Mouse (Mus musculus) embryonic facial prominence, embryonic 12.5 days (tissue): ENCODE data around the gene Map2k5. TPM values are rescaled to one million over a fixed set of nuclear protein-coding genes. Genes with fewer than 3 reads are reported as not detected.

Experiments used
- ATAC-seq: fragments of 200-750 bp; cut with Nextera tagmentation; 2 replicates; pipeline ENCODE4 v1.8.0; 2017; ENCODE audit not compliant: insufficient number of reproducible peaks, insufficient read depth, low FRiP score, low TSS enrichment
- H3K27ac ChIP-seq: fragments of 300-500 bp; sonication (generic); 2 replicates; pipeline ENCODE4 v1.5.1; 2016; ENCODE audit warnings: mild to moderate bottlenecking
- H3K27me3 ChIP-seq: fragments of 300-500 bp; sonication (generic); 2 replicates; pipeline ENCODE4 v1.6.1; 2016; ENCODE audit warnings: mild to moderate bottlenecking, moderate library complexity
- H3K36me3 ChIP-seq: fragments of 300-500 bp; sonication (generic); 2 replicates; pipeline ENCODE4 v1.6.1; 2016; ENCODE audit warnings: mild to moderate bottlenecking
- H3K4me1 ChIP-seq: fragments of 300-500 bp; sonication (generic); 2 replicates; pipeline ENCODE4 v1.6.1; 2016
- H3K4me2 ChIP-seq: fragments of 300-500 bp; sonication (generic); replicated peaks from 2 replicates; pipeline ENCODE4 v1.6.1; 2016; ENCODE audit warnings: mild to moderate bottlenecking, moderate library complexity
- H3K4me3 ChIP-seq: fragments of 300-500 bp; sonication (generic); 2 replicates; pipeline ENCODE4 v1.5.1; 2016; ENCODE audit warnings: mild to moderate bottlenecking
- H3K9ac ChIP-seq: fragments of 300-500 bp; sonication (generic); 2 replicates; pipeline ENCODE4 v1.6.1; 2016; ENCODE audit warnings: mild to moderate bottlenecking, moderate library complexity
- H3K9me3 ChIP-seq: fragments of 300-500 bp; sonication (generic); 2 replicates; pipeline ENCODE4 v1.6.1; 2016; ENCODE audit warnings: mild to moderate bottlenecking, moderate library complexity
- WGBS: fragments of 180-500 bp; shearing (Covaris S2); methylation state at CpG from one replicate; pipeline ENCODE4 v1.1.7; 2016; 5-methylcytosine and 5-hydroxymethylcytosine counted together
- polyA plus RNA-seq: library from polyadenylated mRNA; unstranded; fragments of >200 nt; fragmentation: Nextera tagmentation; extraction: Ambion mirVana; gene quantifications from 2 replicates; pipeline ENCODE4 v1.2.1, GENCODE M21; 2016

The Map2k5 gene
- polyA plus RNA-seq, 1 experiment from 2014 or later = 43.7 TPM

GRCm38 (mm10) chr9:63298656-63299055 lies 79.0 kb downstream of the Map2k5 start:
- no peaks in the 10 kb centered on the region for H3K27me3 ChIP-seq

GRCm38 (mm10) chr9:63295551-63295958 lies 82.1 kb downstream of the Map2k5 start:
- H3K9ac ChIP-seq = no peak overlapping the region
- no peak overlapping the region for H3K4me2 ChIP-seq
- WGBS = 57% methylated on average over 7 of the region's 7 CpGs
- no peaks in the 10 kb centered on the region for H3K9me3 ChIP-seq
- no peak overlapping the region for H3K4me3 ChIP-seq
- no peak overlapping the region for H3K27ac ChIP-seq
- peaks cover 19% of the 10 kb centered on the region for H3K4me1 ChIP-seq
- H3K27me3 ChIP-seq = no peaks in the 10 kb centered on the region
- no peak for ATAC-seq
- H3K36me3 ChIP-seq = peaks cover 17% of the 10 kb centered on the region

More at GRCm38 (mm10) chr9:63298656-63299055, 79.0 kb downstream of the Map2k5 start:
- no peaks in the 10 kb centered on the region for H3K9me3 ChIP-seq
- H3K36me3 ChIP-seq = 0 out of 2 replicates have a peak, but pooled peaks cover 15% of the 10 kb centered on the region
- no peak overlapping the region for H3K4me2 ChIP-seq
- H3K4me1 ChIP-seq = peaks cover 19% of the 10 kb centered on the region
- no peak overlapping the region for H3K27ac ChIP-seq
- ATAC-seq = no peak
- no peak overlapping the region for H3K9ac ChIP-seq
- WGBS = 89% methylated on average over 3 of the region's 3 CpGs
- H3K4me3 ChIP-seq = no peak overlapping the region

GRCm38 (mm10) chr9:63294846-63295245 lies 82.9 kb downstream of the Map2k5 start:
- Histone ChIP-seq H3K9me3 (no peaks in the 10 kb centered on the region), H3K9ac (no peak overlapping the region), H3K27me3 (no peaks in the 10 kb centered on the region), H3K4me3 (no peak overlapping the region), H3K27ac (no peak overlapping the region), H3K36me3 (peaks cover 12% of the 10 kb centered on the region), H3K4me1 (peaks cover 19% of the 10 kb centered on the region), H3K4me2 (no peak overlapping the region)
- WGBS = 86% methylated on average over 6 of the region's 6 CpGs
- no peak for ATAC-seq

GRCm38 (mm10) chr9:63293781-63294480 lies 83.8 kb downstream of the Map2k5 start:
- Histone ChIP-seq H3K36me3 (peaks cover 20% of the 10 kb centered on the region), H3K9ac (no peak overlapping the region), H3K4me3 (no peak overlapping the region), H3K9me3 (no peaks in the 10 kb centered on the region), H3K4me1 (peaks cover 19% of the 10 kb centered on the region), H3K27ac (no peak overlapping the region), H3K27me3 (no peaks in the 10 kb centered on the region), H3K4me2 (no peak overlapping the region)
- ATAC-seq = no peak
- WGBS = 48% methylated on average over 13 of the region's 13 CpGs

GRCm38 (mm10) chr9:63288676-63289075 lies 89.0 kb downstream of the Map2k5 start:
- Histone ChIP-seq H3K9ac (no peak overlapping the region), H3K27me3 (no peaks in the 10 kb centered on the region), H3K4me3 (no peak overlapping the region), H3K4me1 (no peaks in the 10 kb centered on the region), H3K36me3 (peaks cover 22% of the 10 kb centered on the region), H3K27ac (no peak overlapping the region), H3K4me2 (no peak overlapping the region), H3K9me3 (no peaks in the 10 kb centered on the region)
- ATAC-seq = no peak
- 91% methylated on average over 4 of the region's 4 CpGs for WGBS

- Histone ChIP-seq H3K9me3 (no peaks in the 10 kb centered on the region), H3K4me1 (no peaks in the 10 kb centered on the region), H3K27me3 (no peaks in the 10 kb centered on the region), H3K4me3 (no peak overlapping the region), H3K36me3 (peaks cover 22% of the 10 kb centered on the region), H3K4me2 (no peak overlapping the region), H3K9ac (no peak overlapping the region), H3K27ac (no peak overlapping the region)
- no peak for ATAC-seq
- WGBS = 87% methylated on average over 9 of the region's 9 CpGs
Observed at GRCm38 (mm10) chr9:63284392-63284791, 93.3 kb downstream of the Map2k5 start.

- H3K36me3 ChIP-seq = peaks cover 12% of the 10 kb centered on the region; the same call in 1 of the 2 replicates
- H3K27me3 ChIP-seq = no peaks in the 10 kb centered on the region
- WGBS = 94% methylated on average over 7 of the region's 7 CpGs
- H3K27ac ChIP-seq = no peak overlapping the region
- no peaks in the 10 kb centered on the region for H3K4me1 ChIP-seq
- no peaks in the 10 kb centered on the region for H3K9me3 ChIP-seq
- no peak for ATAC-seq
- no peak overlapping the region for H3K4me3 ChIP-seq
- H3K4me2 ChIP-seq = no peak overlapping the region
- H3K9ac ChIP-seq = no peak overlapping the region
Observed at GRCm38 (mm10) chr9:63281996-63282395, 95.7 kb downstream of the Map2k5 start.

- H3K9ac ChIP-seq = no peak overlapping the region
- no peak for ATAC-seq
- no peak overlapping the region for H3K27ac ChIP-seq
- H3K36me3 ChIP-seq = peaks cover 15% of the 10 kb centered on the region; the same call in 1 of the 2 replicates
- 71% methylated on average over 2 of the region's 2 CpGs for WGBS
- no peaks in the 10 kb centered on the region for H3K4me1 ChIP-seq
- no peak overlapping the region for H3K4me3 ChIP-seq
- H3K9me3 ChIP-seq = no peaks in the 10 kb centered on the region
- H3K4me2 ChIP-seq = no peak overlapping the region
- no peaks in the 10 kb centered on the region for H3K27me3 ChIP-seq
Observed at GRCm38 (mm10) chr9:63281086-63281485, 96.6 kb downstream of the Map2k5 start.

GRCm38 (mm10) chr9:63273781-63274180 lies 103.9 kb downstream of the Map2k5 start:
- H3K27me3 ChIP-seq = no peaks in the 10 kb centered on the region
- no peak overlapping the region for H3K27ac ChIP-seq
- H3K9ac ChIP-seq = no peak overlapping the region
- no peak for ATAC-seq
- no peak overlapping the region for H3K4me2 ChIP-seq
- 0 out of 2 replicates have a peak, but pooled peaks cover 9% of the 10 kb centered on the region for H3K36me3 ChIP-seq
- H3K4me1 ChIP-seq = peaks cover 21% of the 10 kb centered on the region
- H3K9me3 ChIP-seq = no peaks in the 10 kb centered on the region
- 75% methylated on average over 6 of the region's 6 CpGs for WGBS
- no peak overlapping the region for H3K4me3 ChIP-seq

- peaks cover 21% of the 10 kb centered on the region for H3K4me1 ChIP-seq
- no peak overlapping the region for H3K27ac ChIP-seq
- no peak overlapping the region for H3K4me3 ChIP-seq
- H3K9ac ChIP-seq = no peak overlapping the region
- no peak for ATAC-seq
- no peak overlapping the region for H3K4me2 ChIP-seq
- H3K9me3 ChIP-seq = no peaks in the 10 kb centered on the region
- WGBS = 18% methylated on average over 3 of the region's 3 CpGs
- no peaks in the 10 kb centered on the region for H3K27me3 ChIP-seq
- 0 out of 2 replicates have a peak, but pooled peaks cover 3% of the 10 kb centered on the region for H3K36me3 ChIP-seq
Observed at GRCm38 (mm10) chr9:63269839-63270238, 107.9 kb downstream of the Map2k5 start.

- no peak overlapping the region for H3K4me3 ChIP-seq
- no peaks in the 10 kb centered on the region for H3K9me3 ChIP-seq
- H3K36me3 ChIP-seq = 0 out of 2 replicates have a peak, but pooled peaks cover 3% of the 10 kb centered on the region
- 69% methylated on average over 1 of the region's 1 CpGs for WGBS
- ATAC-seq = no peak
- peaks cover 16% of the 10 kb centered on the region; the same call in 1 of the 2 replicates for H3K4me1 ChIP-seq
- H3K27ac ChIP-seq = no peak overlapping the region
- H3K4me2 ChIP-seq = no peak overlapping the region
- H3K27me3 ChIP-seq = no peaks in the 10 kb centered on the region
- H3K9ac ChIP-seq = no peak overlapping the region
Observed at GRCm38 (mm10) chr9:63263188-63263587, 114.5 kb downstream of the Map2k5 start.

GRCm38 (mm10) chr9:63258768-63259167 lies 118.9 kb downstream of the Map2k5 start:
- no peaks in the 10 kb centered on the region for H3K27me3 ChIP-seq
- peaks cover 16% of the 10 kb centered on the region; the same call in 1 of the 2 replicates for H3K4me1 ChIP-seq
- WGBS = 53% methylated on average over 3 of the region's 3 CpGs
- H3K27ac ChIP-seq = no peak overlapping the region
- ATAC-seq = no peak
- H3K9me3 ChIP-seq = no peaks in the 10 kb centered on the region
- H3K9ac ChIP-seq = no peak overlapping the region
- no peak overlapping the region for H3K4me3 ChIP-seq
- 0 out of 2 replicates have a peak, but pooled peaks cover 18% of the 10 kb centered on the region for H3K36me3 ChIP-seq
- H3K4me2 ChIP-seq = no peak overlapping the region
